Mouse (Mus musculus): Measurements from ENCODE around the gene Pxdn. TPM values are rescaled to one million over a fixed set of nuclear protein-coding genes. Genes with fewer than 3 reads are reported as not detected.
A peak's percentile ranks its signal among the peaks of the same experiment; 100 is the strongest.

The Pxdn gene
- total and polyA plus RNA-seq, 2 experiments from 2014 or later, result 18.9 to 81.9 TPM

DNA sequence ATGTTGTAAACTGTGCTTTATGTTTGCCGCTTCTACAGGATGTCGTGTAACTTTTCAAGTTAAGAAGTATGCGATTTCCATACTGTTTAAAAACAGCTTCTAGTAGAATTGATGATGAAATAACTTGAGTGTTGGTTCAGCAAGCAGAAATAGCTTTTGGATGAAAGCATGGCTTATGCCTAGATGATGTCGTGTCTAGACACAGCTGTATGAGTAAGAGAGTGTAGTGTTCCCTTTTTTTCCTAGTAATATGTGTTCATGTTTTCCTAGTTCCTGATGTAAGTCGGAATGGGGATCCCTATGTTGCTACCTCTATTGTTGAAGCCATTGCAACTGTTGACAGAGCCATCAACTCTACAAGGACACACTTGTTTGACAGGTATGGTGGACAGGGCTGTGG, 61.5 kb downstream of the Pxdn start:
- Histone ChIP-seq H3K27ac (ENCODE audit: low read depth, low read length) (no peak overlapping the region), H3K4me2 (ENCODE audit: low read depth, low read length, poor library complexity, severe bottlenecking) (no peak overlapping the region), H3K9ac (replicated peaks; ENCODE audit: low read length, poor library complexity, severe bottlenecking) (no peak overlapping the region), H3K4me1 (ENCODE audit: insufficient read depth, low read length) (no peaks in the 10 kb centered on the region), H3K9me3 (ENCODE audit: low read length) (no peaks in the 10 kb centered on the region), H3K36me3 (ENCODE audit: insufficient read depth, low read length) (peaks cover 79% of the 10 kb centered on the region), H3K4me3 (ENCODE audit: low read depth, low read length) (no peak overlapping the region), H3K27me3 (ENCODE audit: insufficient read depth, low read length) (no peaks in the 10 kb centered on the region)
- DNase-seq (ENCODE audit: low spot score) (no peak), ATAC-seq (ENCODE audit: low FRiP score) (no peak)
- WGBS, result 95% methylated on average over 5 of the region's 5 CpGs
- TF ChIP-seq CTCF (IDR thresholded peaks at IDR 0.05), result no peak

DNA sequence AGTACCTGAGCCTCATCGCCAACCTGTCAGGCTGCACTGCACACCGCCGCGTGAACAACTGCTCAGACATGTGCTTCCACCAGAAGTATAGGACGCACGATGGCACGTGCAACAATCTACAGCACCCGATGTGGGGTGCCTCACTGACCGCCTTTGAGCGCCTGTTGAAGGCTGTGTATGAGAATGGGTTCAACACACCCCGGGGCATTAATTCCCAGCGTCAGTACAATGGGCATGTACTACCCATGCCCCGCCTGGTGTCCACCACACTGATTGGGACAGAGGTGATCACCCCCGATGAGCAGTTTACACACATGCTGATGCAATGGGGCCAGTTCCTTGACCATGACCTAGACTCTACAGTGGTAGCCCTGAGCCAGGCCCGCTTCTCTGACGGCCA, 64.5 kb downstream of the Pxdn start:
- no peak for TF ChIP-seq CTCF (IDR thresholded peaks at IDR 0.05)
- Histone ChIP-seq H3K27me3 (ENCODE audit: insufficient read depth, low read length) (no peaks in the 10 kb centered on the region), H3K9me3 (ENCODE audit: low read length) (no peaks in the 10 kb centered on the region), H3K27ac (ENCODE audit: low read depth, low read length) (no peak overlapping the region), H3K4me3 (ENCODE audit: low read depth, low read length) (no peak overlapping the region), H3K4me1 (ENCODE audit: insufficient read depth, low read length) (no peaks in the 10 kb centered on the region), H3K36me3 (ENCODE audit: insufficient read depth, low read length) (peaks cover 70% of the 10 kb centered on the region), H3K4me2 (ENCODE audit: low read depth, low read length, poor library complexity, severe bottlenecking) (no peak overlapping the region), H3K9ac (replicated peaks; ENCODE audit: low read length, poor library complexity, severe bottlenecking) (no peak overlapping the region)
- ATAC-seq (ENCODE audit: low FRiP score) (no peak), DNase-seq (ENCODE audit: low spot score) (no peak)
- 97% methylated on average over 16 of the region's 16 CpGs for WGBS

DNA sequence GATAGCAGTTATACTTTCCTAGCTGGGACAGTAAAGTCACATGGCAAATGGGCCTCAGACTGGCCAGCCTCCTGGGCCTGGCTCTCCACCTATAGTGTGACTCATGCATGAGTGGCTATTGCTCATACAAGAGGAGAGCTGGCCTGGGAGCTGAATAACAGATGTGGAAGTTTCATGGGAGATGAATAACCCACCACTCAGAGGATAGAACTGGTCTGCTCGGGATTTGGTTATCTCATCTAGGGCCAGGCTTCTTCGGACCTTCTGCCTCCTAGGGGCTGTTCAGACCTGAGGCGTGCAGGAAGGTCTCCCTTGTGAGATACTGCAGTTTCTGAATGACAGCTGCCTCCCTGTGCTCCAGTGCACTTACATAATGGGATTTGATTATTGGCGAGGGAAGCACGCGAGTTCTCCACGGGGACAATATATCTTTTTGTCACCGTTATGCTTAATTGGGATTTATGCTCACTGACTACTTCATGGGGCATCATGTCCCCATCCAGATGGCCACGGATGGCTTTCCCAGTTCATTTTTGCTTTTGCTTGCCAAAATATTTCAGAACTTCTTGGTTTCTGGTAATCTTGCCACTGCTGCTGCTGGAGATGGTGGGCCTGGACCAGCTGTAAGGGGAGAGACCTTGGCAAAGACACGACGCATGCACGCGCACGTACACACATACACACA, 66.4 kb downstream of the Pxdn start:
- no peak for TF ChIP-seq CTCF (IDR thresholded peaks at IDR 0.05)
- Histone ChIP-seq H3K9ac (replicated peaks; ENCODE audit: low read length, poor library complexity, severe bottlenecking) (no peak overlapping the region), H3K4me2 (ENCODE audit: low read depth, low read length, poor library complexity, severe bottlenecking) (no peak overlapping the region), H3K27me3 (ENCODE audit: insufficient read depth, low read length) (no peaks in the 10 kb centered on the region), H3K4me3 (ENCODE audit: low read depth, low read length) (no peak overlapping the region), H3K36me3 (ENCODE audit: insufficient read depth, low read length) (peaks cover 68% of the 10 kb centered on the region), H3K4me1 (ENCODE audit: insufficient read depth, low read length) (no peaks in the 10 kb centered on the region), H3K9me3 (ENCODE audit: low read length) (no peaks in the 10 kb centered on the region), H3K27ac (ENCODE audit: low read depth, low read length) (0 out of 2 replicates have a peak overlapping the region, but pooled peaks have one; percentile 6)
- ATAC-seq (ENCODE audit: low FRiP score), result peak; percentile 28; the same call in 1 of the 2 replicates
- DNase-seq (ENCODE audit: low spot score), result peak; percentile 76
- 50% methylated on average over 14 of the region's 14 CpGs for WGBS

DNA sequence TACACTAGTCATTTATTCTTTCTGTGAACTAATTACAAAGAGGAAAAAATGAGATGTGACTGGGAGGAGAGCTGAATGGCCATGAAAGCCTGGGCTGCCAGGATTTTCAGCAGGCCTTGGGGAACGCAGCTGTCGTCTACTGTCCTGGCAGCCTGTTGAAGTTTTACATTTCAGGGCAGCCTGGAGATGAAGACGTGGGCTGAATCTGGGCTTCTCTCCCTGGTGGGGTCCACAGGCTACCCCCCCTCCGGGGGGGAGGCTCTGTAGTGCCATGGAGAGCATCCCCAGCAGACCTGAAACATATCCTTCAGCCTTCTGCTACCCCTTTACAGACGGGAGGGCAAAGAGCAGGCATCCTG, 66.9 kb downstream of the Pxdn start:
- no peaks in the 10 kb centered on the region for H3K27me3 ChIP-seq (ENCODE audit: insufficient read depth, low read length)
- peaks cover 69% of the 10 kb centered on the region for H3K36me3 ChIP-seq (ENCODE audit: insufficient read depth, low read length)
- H3K9me3 ChIP-seq (ENCODE audit: low read length), result no peaks in the 10 kb centered on the region
- H3K4me3 ChIP-seq (ENCODE audit: low read depth, low read length), result no peak overlapping the region
- DNase-seq (ENCODE audit: low spot score) (peak; percentile 67), ATAC-seq (ENCODE audit: low FRiP score) (no peak; the same call in 1 of the 2 replicates)
- H3K4me2 ChIP-seq (ENCODE audit: low read depth, low read length, poor library complexity, severe bottlenecking), result no peak overlapping the region
- no peaks in the 10 kb centered on the region for H3K4me1 ChIP-seq (ENCODE audit: insufficient read depth, low read length)
- H3K9ac ChIP-seq (replicated peaks; ENCODE audit: low read length, poor library complexity, severe bottlenecking), result no peak overlapping the region
- H3K27ac ChIP-seq (ENCODE audit: low read depth, low read length), result peak overlapping the region; percentile 6; the same call in 1 of the 2 replicates
- TF ChIP-seq CTCF (IDR thresholded peaks at IDR 0.05), result no peak
- WGBS, result 49% methylated on average over 5 of the region's 5 CpGs

DNA sequence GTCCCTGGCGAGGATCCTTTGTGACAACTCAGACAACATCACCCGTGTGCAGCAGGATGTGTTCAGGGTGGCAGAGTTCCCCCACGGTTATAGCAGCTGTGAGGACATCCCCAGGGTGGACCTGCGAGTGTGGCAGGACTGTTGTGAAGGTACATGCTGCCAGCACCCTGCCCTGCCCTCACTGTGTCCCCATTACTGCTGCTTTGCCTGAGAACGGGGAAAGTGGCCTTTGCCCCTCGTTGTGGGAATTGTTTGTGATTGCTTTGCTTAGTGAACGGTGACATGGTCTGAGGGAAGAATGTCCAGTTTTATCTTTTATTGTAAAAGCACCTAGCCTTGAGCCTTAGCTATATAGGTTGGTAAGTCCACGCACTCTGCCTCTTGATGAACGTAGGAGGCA, 69.2 kb downstream of the Pxdn start:
- Histone ChIP-seq H3K27ac (ENCODE audit: low read depth, low read length) (no peak overlapping the region), H3K4me2 (ENCODE audit: low read depth, low read length, poor library complexity, severe bottlenecking) (no peak overlapping the region), H3K27me3 (ENCODE audit: insufficient read depth, low read length) (no peaks in the 10 kb centered on the region), H3K9ac (replicated peaks; ENCODE audit: low read length, poor library complexity, severe bottlenecking) (no peak overlapping the region), H3K36me3 (ENCODE audit: insufficient read depth, low read length) (peaks cover 62% of the 10 kb centered on the region), H3K9me3 (ENCODE audit: low read length) (no peaks in the 10 kb centered on the region), H3K4me1 (ENCODE audit: insufficient read depth, low read length) (no peaks in the 10 kb centered on the region), H3K4me3 (ENCODE audit: low read depth, low read length) (no peak overlapping the region)
- ATAC-seq (ENCODE audit: low FRiP score), result no peak
- no peak for DNase-seq (ENCODE audit: low spot score)
- TF ChIP-seq CTCF (IDR thresholded peaks at IDR 0.05), result no peak
- 85% methylated on average over 9 of the region's 9 CpGs for WGBS

DNA sequence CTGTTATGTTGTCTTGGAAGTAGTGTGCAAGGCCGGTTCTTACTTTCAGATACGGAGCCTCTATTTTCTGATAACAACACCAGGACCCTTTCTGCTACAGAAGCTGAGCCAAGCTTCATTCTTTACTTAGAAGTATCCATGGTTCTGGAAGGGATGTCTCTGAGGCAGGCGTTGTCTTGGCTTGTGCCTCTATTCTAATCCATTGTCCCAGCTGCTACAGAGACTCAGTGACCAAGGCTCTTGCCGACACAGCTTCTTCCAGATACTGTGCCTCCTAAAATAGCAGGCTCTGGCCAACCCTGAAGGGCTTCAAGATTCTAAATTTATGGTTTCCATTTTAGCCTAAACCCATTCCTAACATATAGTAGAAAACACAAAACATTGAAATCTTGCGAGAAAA, 71.3 kb downstream of the Pxdn start:
- WGBS, result 78% methylated on average over 5 of the region's 5 CpGs
- peaks cover 62% of the 10 kb centered on the region for H3K36me3 ChIP-seq (ENCODE audit: insufficient read depth, low read length)

More for the DNA sequence above, 71.3 kb downstream of the Pxdn start:
- Histone ChIP-seq H3K27ac (ENCODE audit: low read depth, low read length) (no peak overlapping the region), H3K27me3 (ENCODE audit: insufficient read depth, low read length) (no peaks in the 10 kb centered on the region), H3K4me1 (ENCODE audit: insufficient read depth, low read length) (no peaks in the 10 kb centered on the region), H3K4me3 (ENCODE audit: low read depth, low read length) (no peak overlapping the region), H3K9me3 (ENCODE audit: low read length) (no peaks in the 10 kb centered on the region), H3K4me2 (ENCODE audit: low read depth, low read length, poor library complexity, severe bottlenecking) (no peak overlapping the region), H3K9ac (replicated peaks; ENCODE audit: low read length, poor library complexity, severe bottlenecking) (no peak overlapping the region)
- no peak for DNase-seq (ENCODE audit: low spot score)
- no peak for TF ChIP-seq CTCF (IDR thresholded peaks at IDR 0.05)
- ATAC-seq (ENCODE audit: low FRiP score), result no peak

All from midbrain, postnatal 0 days (tissue).